Mouse (Mus musculus) heart, embryonic 12.5 days (tissue): ENCODE data around the gene Zscan2. TPM values are rescaled to one million over a fixed set of nuclear protein-coding genes. Genes with fewer than 3 reads are reported as not detected.

Source experiments
- polyA plus RNA-seq: library from polyadenylated mRNA; unstranded; fragments of >200 nt; fragmentation: Nextera tagmentation; extraction: Ambion mirVana; gene quantifications from 2 replicates; pipeline ENCODE4 v1.2.1, GENCODE M21; 2016

The Zscan2 gene
- polyA plus RNA-seq, 1 experiment from 2014 or later = 2.0 TPM

Other genes with a start within 250 kb of the Zscan2 start
- gene Crtc3, start 172.0 kb upstream of the Zscan2 start, polyA plus RNA-seq = 16.7 and 16.9 TPM in 2 replicates
- 41.3 and 42.0 TPM in 2 replicates for gene Iqgap1, start 34.9 kb upstream of the Zscan2 start, polyA plus RNA-seq
- 18.8 and 19.9 TPM in 2 replicates for gene Wdr73, start 40.3 kb downstream of the Zscan2 start, polyA plus RNA-seq
- gene Nmb, start 44.2 kb downstream of the Zscan2 start, polyA plus RNA-seq = 3.6 and 3.7 TPM in 2 replicates
- gene Sec11a, start 86.9 kb downstream of the Zscan2 start, polyA plus RNA-seq = 145 and 152 TPM in 2 replicates
- gene Zfp592, start 132.8 kb downstream of the Zscan2 start, polyA plus RNA-seq = 15.2 and 18.1 TPM in 2 replicates
- 30.2 and 30.4 TPM in 2 replicates for gene Alpk3, start 196.7 kb downstream of the Zscan2 start, polyA plus RNA-seq